Mouse (Mus musculus): ENCODE data around the gene Tmem131l. TPM values are rescaled to one million over a fixed set of nuclear protein-coding genes. Genes with fewer than 3 reads are reported as not detected.

Tmem131l gene
- polyA plus RNA-seq, 1 experiment: 16.3 TPM

DNA sequence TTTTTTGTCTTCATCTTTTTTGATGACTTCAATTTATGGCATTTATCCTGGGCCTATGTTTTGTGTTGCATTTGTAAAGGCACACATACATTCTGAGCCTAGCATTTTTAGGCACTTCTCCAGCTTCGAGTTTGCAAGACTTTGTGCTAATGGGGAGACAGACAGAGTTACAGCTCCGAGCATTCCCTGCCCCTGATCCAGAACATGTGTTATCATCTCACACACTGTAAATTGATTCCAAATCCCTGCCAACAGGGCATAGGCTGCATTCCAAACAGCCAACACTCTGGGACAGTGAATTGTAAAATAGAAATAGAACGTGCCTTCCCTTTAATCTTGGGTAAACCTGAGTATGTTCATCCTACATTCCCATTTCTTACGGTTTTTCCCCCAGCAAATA lies 19.7 kb upstream of the Tmem131l start:
- H3K27ac ChIP-seq (ENCODE audit: insufficient read depth, low read length): no peak overlapping the region

DNA sequence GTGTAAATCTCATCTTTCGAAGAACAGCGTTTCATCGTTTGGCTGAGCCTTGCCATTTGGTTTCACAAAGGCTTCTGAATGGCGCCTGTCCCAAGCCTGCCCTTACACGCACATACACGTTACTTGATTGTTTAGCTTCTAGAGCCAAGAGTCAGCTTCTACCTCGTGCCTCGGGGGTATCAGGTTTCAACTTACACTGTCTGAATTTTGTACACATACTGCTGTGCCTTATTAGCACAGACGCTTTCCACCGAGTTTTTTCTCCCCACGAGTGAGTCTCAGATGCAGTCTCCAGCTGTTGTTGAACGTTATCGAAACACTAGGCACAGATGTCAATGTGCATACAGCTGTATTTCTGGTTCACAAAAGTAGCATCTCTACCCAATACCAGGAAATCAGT lies 19.3 kb upstream of the Tmem131l start:
- Histone ChIP-seq H3K4me3 (ENCODE audit: insufficient read depth, low read length) (no peak overlapping the region), H3K27ac (ENCODE audit: insufficient read depth, low read length) (no peak overlapping the region), H3K4me1 (ENCODE audit: control insufficient read depth, insufficient read depth, low read length) (no peaks in the 10 kb centered on the region)
- no peak for TF ChIP-seq CTCF (IDR thresholded peaks at IDR 0.05; ENCODE audit: extremely low read depth, insufficient read depth, low read length)

More for the DNA sequence above, 19.7 kb upstream of the Tmem131l start:
- TF ChIP-seq CTCF (IDR thresholded peaks at IDR 0.05; ENCODE audit: extremely low read depth, insufficient read depth, low read length) (no peak), POLR2A (IDR thresholded peaks at IDR 0.05; ENCODE audit: extremely low read depth, insufficient read depth, low read length) (no peak)
- no peaks in the 10 kb centered on the region for H3K4me1 ChIP-seq (ENCODE audit: control insufficient read depth, insufficient read depth, low read length)
- H3K4me3 ChIP-seq (ENCODE audit: insufficient read depth, low read length): no peak overlapping the region

DNA sequence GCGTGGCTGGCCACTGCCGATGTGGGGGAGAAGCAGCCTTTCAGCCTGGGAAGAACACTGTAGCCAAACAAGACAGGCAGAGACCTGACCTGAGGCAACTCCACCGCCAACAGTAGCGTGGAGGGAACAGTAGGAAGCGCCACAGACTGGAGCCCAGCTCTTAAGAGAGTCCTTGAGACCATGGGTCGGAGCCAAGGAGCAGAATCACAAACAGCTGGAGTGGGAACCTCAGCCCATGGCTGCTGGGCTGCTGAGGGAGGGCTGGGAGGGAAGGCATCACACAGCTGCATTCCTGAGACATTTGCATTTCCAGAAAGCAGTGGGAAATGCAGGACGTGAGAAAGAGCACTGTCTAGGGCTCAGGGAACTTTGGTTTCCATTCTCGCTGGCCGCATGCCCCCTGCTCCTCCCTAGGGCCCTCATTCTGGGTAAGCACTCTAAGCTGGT lies 8.8 kb upstream of the Tmem131l start:
- Histone ChIP-seq H3K4me3 (ENCODE audit: insufficient read depth, low read length) (no peak overlapping the region), H3K4me1 (ENCODE audit: control insufficient read depth, insufficient read depth, low read length) (no peaks in the 10 kb centered on the region), H3K27ac (ENCODE audit: insufficient read depth, low read length) (no peak overlapping the region)
- TF ChIP-seq CTCF (IDR thresholded peaks at IDR 0.05; ENCODE audit: extremely low read depth, insufficient read depth, low read length) (no peak), POLR2A (IDR thresholded peaks at IDR 0.05; ENCODE audit: extremely low read depth, insufficient read depth, low read length) (no peak)

DNA sequence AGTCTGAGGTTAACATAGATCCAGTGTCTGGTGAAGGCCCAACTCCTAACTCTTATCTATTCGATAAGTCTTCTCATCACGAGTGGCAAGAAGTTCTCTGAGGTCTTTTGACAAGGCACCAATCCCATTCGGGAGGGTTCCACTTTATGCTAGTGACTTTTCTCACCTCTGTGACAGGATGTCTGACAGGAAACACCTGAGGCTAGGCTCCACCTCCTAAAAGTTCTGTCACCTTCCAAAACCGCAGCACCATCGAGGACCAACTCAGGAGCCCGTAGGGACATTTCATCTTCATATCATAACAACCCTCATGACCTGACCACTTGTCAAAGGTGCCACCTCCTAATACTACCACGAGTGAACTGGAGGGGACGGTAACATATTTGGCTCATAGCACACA lies 6.2 kb upstream of the Tmem131l start:
- no peaks in the 10 kb centered on the region for H3K4me1 ChIP-seq (ENCODE audit: control insufficient read depth, insufficient read depth, low read length)
- no peak overlapping the region for H3K27ac ChIP-seq (ENCODE audit: insufficient read depth, low read length)
- no peak overlapping the region for H3K4me3 ChIP-seq (ENCODE audit: insufficient read depth, low read length)
- TF ChIP-seq POLR2A (IDR thresholded peaks at IDR 0.05; ENCODE audit: extremely low read depth, insufficient read depth, low read length): no peak

DNA sequence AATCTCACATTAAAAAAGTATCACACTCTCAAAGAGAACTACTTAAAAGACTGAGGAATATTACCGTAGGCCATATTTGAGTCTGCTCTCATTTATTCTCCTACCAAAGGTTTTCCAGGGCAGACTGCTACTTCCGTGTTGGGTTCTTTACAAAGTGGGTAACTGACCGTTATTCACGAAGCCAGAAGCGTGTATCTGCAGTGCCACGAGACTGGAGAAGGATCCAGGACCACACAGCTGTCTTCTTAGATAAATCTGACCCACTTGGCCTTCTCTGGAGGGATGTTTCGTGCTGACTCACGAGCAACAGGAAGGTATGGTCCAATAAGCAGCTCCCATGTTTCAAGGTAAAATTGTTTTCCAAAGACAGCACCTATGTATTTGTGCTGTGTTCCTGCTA lies 1.8 kb upstream of the Tmem131l start:
- Histone ChIP-seq H3K4me1 (ENCODE audit: control insufficient read depth, insufficient read depth, low read length) (no peaks in the 10 kb centered on the region; the same call in 1 of the 2 replicates), H3K4me3 (ENCODE audit: insufficient read depth, low read length) (no peak overlapping the region), H3K27ac (ENCODE audit: insufficient read depth, low read length) (no peak overlapping the region)
- TF ChIP-seq POLR2A (IDR thresholded peaks at IDR 0.05; ENCODE audit: extremely low read depth, insufficient read depth, low read length) (no peak), CTCF (IDR thresholded peaks at IDR 0.05; ENCODE audit: extremely low read depth, insufficient read depth, low read length) (no peak)

DNA sequence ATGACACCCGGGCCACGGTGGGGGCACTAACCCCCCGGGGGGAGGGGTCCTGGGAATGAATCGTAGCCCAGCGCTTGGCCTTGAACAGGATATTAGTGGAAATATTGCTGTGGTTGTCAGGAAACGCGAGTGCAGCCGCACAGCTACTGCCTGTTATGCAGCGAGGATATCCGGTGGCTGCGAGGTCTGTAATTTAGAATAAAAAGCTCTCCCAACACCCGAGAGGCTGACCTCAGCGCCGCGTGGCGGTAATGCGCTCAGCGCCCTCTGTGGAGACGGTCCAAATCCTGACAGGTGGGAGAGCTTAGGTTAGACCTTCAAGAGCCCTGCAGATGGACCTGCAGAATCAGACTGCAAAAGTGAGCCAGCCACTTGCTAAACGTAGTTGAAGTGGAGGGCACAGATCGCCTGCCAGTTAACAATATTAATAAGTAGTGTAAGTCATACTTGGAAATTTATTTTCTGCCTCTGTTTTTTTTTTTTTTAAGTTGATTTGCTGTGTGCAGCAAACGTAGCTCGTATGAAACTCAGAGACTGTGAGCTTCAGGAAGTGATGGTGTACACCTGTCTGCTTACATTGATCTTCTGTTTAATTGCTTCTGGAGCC lies 604 bp upstream of the Tmem131l start:
- Histone ChIP-seq H3K27ac (ENCODE audit: insufficient read depth, low read length) (no peak overlapping the region), H3K4me3 (ENCODE audit: insufficient read depth, low read length) (peak overlapping the region; percentile 75), H3K4me1 (ENCODE audit: control insufficient read depth, insufficient read depth, low read length) (no peaks in the 10 kb centered on the region; the same call in 1 of the 2 replicates)
- TF ChIP-seq CTCF (IDR thresholded peaks at IDR 0.05; ENCODE audit: extremely low read depth, insufficient read depth, low read length): no peak
- TF ChIP-seq POLR2A (IDR thresholded peaks at IDR 0.05; ENCODE audit: extremely low read depth, insufficient read depth, low read length): no peak

DNA sequence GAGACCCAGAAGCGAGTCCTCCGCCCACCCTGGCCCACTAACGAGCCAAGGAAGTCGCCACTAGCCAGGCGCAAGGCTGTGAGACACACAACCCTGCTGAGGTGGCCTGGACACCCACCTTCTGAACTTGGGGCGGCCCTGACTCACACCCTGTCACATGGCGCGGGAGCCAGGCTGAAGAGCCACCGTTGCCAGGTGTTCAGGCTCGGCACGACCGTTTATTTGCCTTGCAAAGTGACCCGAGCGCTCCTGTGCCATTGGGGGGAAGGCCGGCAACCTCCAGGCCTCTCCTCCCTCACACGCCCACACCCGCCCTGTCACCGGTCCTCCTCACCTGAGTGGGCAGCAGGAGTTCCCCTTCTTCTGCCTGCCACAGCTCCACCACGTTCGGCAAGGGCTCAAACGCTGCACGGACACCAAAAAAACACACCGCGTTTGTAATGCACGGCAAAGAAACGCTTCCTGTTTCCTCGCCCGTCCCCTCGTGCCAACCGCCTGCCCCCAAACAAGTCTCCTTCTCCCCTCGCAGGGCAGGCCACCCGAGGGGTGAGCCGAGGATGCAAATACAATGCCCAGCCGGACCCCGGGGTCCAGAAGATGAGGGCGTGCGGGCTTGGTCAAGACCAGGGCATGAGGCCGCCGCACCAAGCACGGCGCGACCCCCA lies 862 bp downstream of the Tmem131l start:
- peak overlapping the region; percentile 75 for H3K4me3 ChIP-seq (ENCODE audit: insufficient read depth, low read length)
- H3K4me1 ChIP-seq (ENCODE audit: control insufficient read depth, insufficient read depth, low read length): no peaks in the 10 kb centered on the region; the same call in 1 of the 2 replicates
- no peak for TF ChIP-seq POLR2A (IDR thresholded peaks at IDR 0.05; ENCODE audit: extremely low read depth, insufficient read depth, low read length)
- TF ChIP-seq CTCF (IDR thresholded peaks at IDR 0.05; ENCODE audit: extremely low read depth, insufficient read depth, low read length): no peak
- H3K27ac ChIP-seq (ENCODE audit: insufficient read depth, low read length): peak overlapping the region; percentile 88; the same call in 1 of the 2 replicates

DNA sequence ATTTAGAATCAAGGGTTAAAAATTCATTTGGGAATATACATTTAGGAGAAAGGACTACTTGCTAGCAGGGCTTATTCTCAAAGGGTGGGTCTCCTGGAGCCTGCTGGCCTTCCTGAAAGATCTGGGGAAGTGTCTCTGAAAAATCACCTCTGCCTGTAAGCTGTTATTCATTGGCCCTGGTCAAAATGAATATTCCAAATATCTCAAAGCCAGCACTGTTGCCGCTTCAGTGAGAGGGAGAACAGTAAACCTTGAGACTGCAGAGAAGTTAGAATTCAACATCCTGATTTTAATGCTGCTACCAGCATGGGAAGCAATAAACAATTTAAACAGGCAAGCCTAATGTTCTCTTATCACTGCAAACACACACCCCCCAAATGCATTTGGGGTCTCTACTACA lies 1.8 kb downstream of the Tmem131l start:
- Histone ChIP-seq H3K4me3 (ENCODE audit: insufficient read depth, low read length) (no peak overlapping the region; the same call in 1 of the 2 replicates), H3K4me1 (ENCODE audit: control insufficient read depth, insufficient read depth, low read length) (no peaks in the 10 kb centered on the region; the same call in 1 of the 2 replicates), H3K27ac (ENCODE audit: insufficient read depth, low read length) (no peak overlapping the region)
- no peak for TF ChIP-seq CTCF (IDR thresholded peaks at IDR 0.05; ENCODE audit: extremely low read depth, insufficient read depth, low read length)
- TF ChIP-seq POLR2A (IDR thresholded peaks at IDR 0.05; ENCODE audit: extremely low read depth, insufficient read depth, low read length): no peak

DNA sequence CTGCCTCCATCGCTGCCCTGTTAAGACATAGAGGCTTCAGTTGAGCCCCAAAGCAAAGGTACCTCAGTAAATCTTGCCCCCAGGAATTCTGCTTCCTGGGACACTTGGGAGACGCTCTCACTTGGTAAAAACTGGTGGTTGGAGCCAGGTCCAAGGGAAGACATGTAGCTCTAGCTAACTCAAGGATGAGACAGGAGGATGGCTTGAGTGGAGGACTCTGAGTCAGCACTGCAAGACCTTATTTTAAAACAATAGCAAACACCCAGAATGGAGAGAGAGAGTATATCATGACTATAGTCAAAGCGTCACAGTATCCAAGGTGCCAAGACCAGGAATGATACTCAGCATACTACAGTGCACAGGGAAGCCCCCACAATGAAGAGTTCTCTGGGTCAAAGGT lies 2.4 kb downstream of the Tmem131l start:
- Histone ChIP-seq H3K27ac (ENCODE audit: insufficient read depth, low read length) (no peak overlapping the region), H3K4me3 (ENCODE audit: insufficient read depth, low read length) (no peak overlapping the region), H3K4me1 (ENCODE audit: control insufficient read depth, insufficient read depth, low read length) (no peaks in the 10 kb centered on the region; the same call in 1 of the 2 replicates)
- TF ChIP-seq POLR2A (IDR thresholded peaks at IDR 0.05; ENCODE audit: extremely low read depth, insufficient read depth, low read length) (no peak), CTCF (IDR thresholded peaks at IDR 0.05; ENCODE audit: extremely low read depth, insufficient read depth, low read length) (no peak)

DNA sequence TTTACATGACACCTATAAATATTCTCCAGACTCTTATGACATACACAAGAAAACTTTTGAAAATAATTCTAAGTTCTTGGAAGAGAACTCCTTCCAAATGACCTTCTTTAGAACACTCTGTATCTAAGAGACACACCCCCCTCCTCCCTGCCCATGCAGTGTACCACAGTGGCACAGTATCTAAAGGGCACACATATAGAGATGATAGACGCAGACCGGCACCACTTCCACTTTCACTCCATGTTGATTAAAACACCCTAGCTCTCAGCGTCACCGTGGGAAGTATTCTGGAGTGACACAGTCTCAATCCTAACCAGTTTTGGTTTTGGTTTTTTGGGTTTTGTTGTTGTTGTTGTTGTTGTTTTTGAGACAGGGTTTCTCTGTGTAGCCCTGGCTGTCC lies 3.1 kb downstream of the Tmem131l start:
- Histone ChIP-seq H3K27ac (ENCODE audit: insufficient read depth, low read length) (no peak overlapping the region), H3K4me3 (ENCODE audit: insufficient read depth, low read length) (no peak overlapping the region), H3K4me1 (ENCODE audit: control insufficient read depth, insufficient read depth, low read length) (no peaks in the 10 kb centered on the region; the same call in 1 of the 2 replicates)
- TF ChIP-seq CTCF (IDR thresholded peaks at IDR 0.05; ENCODE audit: extremely low read depth, insufficient read depth, low read length): no peak
- no peak for TF ChIP-seq POLR2A (IDR thresholded peaks at IDR 0.05; ENCODE audit: extremely low read depth, insufficient read depth, low read length)
